Mouse (Mus musculus) central nervous system, embryonic 11.5 days (tissue): ENCODE results near the gene Ccdc85a. TPM values are rescaled to one million over a fixed set of nuclear protein-coding genes. Genes with fewer than 3 reads are reported as not detected.

ENCODE experiments used
- polyA plus RNA-seq: library from polyadenylated mRNA; depleted of rRNA; stranded (reverse); fragments of >200 nt; gene quantifications from 2 replicates; pipeline ENCODE4 v1.2.3, GENCODE M21; 2012; rRNA removed

Gene Ccdc85a
- 2.6 and 3.1 TPM in 2 replicates for polyA plus RNA-seq

DNA sequence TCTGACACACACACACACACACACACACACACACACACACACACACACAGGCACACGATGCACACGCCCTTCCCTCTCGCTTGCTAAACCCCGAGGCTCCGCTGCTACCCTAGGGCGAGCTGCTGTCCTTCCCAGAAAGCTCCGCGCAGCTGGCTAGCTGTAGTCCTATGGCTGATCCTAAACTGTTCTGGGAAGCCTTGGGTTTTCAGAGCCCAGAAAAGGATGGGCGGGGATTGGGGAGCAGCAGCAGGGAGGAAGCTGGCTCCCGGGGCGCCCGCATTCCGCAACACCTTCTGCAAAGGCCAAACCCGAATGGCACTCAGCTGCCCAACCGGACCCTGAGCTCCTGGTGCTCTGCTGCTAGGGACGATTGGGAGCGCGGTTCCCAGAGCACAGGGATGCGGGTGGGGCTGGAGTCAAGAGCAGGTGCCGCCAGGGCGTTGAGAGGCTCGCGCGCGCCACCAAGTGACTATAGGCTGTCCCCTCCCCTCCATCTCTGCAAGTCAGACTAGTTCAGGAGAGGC lies at the start of gene Ccdc85a:
Gene Ccdc85a, minus strand, starts transcription at position 414 of the 524 bp plus-strand sequence.

DNA sequence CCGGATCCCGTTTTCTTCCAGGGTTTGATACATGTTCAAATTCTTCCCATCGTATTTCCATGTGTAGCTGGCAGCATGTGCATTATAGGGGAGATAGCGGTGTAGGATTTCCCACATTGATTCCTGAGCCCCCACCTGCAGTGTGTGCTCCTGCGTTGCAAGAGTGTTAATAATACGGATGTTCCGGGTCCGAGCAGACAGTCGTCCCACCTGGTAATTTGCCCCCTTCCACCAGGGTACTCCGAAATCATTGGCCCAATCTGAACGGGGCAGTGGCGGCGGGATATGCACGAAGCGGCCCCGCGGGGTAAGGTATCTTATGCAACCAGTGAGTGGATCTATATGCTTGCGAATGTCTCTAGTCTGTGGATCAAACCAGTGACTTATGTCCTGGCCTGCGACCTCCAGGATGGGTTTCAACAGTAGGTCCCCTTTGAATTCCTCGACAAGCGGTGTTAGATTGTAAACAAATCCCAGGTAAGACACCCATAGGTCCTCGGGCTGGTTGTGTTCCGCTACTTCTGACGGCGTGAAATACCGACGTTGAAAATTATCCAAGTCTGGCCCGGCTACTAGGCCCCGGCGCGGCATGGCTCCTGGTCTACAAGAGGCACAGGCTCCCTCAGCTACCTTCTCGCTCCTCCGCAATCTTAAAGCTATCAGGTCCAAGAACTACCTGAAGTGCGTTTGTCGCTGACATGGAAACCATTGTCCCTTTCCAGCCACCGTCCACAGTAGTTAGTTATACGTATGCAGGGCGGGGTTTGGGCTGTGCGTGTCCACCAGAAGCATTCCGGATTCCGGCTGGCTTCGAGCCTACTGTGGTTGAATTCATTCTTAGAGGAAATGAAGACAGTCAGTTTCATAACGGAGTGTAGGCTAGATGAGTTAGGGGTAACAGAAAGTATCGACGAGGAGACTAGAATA lies 244.6 kb downstream of the Ccdc85a start, which contains the start of gene Gm6685:
Gene Gm6685, minus strand, starts transcription at position 644 of the 927 bp plus-strand sequence.

Other genes starting within 250 kb of the Ccdc85a start
- not detected in 2 replicates for gene Gm6685, start 244.5 kb downstream of the Ccdc85a start, polyA plus RNA-seq